Mouse (Mus musculus): ENCODE data around the gene Card19. TPM values are rescaled to one million over a fixed set of nuclear protein-coding genes. Genes with fewer than 3 reads are reported as not detected.
A peak's percentile ranks its signal among the peaks of the same experiment; 100 is the strongest.

Gene Card19
- polyA plus RNA-seq, 1 experiment: 108 TPM

GRCm38 (mm10) chr13:49245251-49245650 lies 29.4 kb upstream of the Card19 start:
- Histone ChIP-seq H3K36me3 (ENCODE audit: control insufficient read depth, insufficient read depth, low read length) (no peaks in the 10 kb centered on the region), H3K27me3 (replicated peaks; ENCODE audit: control insufficient read depth, insufficient read depth, low read length) (no peaks in the 10 kb centered on the region), H3K4me3 (ENCODE audit: insufficient read depth, low read depth, low read length) (peak overlapping the region; percentile 42), H3K4me1 (ENCODE audit: control insufficient read depth, insufficient read depth, low read length) (peaks cover 18% of the 10 kb centered on the region; the same call in 1 of the 2 replicates), H3K27ac (ENCODE audit: insufficient read depth, low read depth, low read length) (peak overlapping the region; percentile 49; the same call in 1 of the 2 replicates)
- no peak for TF ChIP-seq CTCF (conservative IDR thresholded peaks at IDR 0.05; ENCODE audit: insufficient read depth, insufficient read length, low read depth, low read length)
- TF ChIP-seq POLR2A (IDR thresholded peaks at IDR 0.05; ENCODE audit: low read depth, low read length): no peak
- peak; percentile 92 for DNase-seq
- WGBS: 57% methylated on average over 4 of the region's 4 CpGs

GRCm38 (mm10) chr13:49243492-49243891 lies 27.7 kb upstream of the Card19 start:
- no peak overlapping the region for H3K4me3 ChIP-seq (ENCODE audit: insufficient read depth, low read depth, low read length)
- 81% methylated on average over 2 of the region's 2 CpGs for WGBS
- TF ChIP-seq POLR2A (IDR thresholded peaks at IDR 0.05; ENCODE audit: low read depth, low read length) (no peak), CTCF (conservative IDR thresholded peaks at IDR 0.05; ENCODE audit: insufficient read depth, insufficient read length, low read depth, low read length) (no peak)
- DNase-seq: no peak
- H3K27me3 ChIP-seq (replicated peaks; ENCODE audit: control insufficient read depth, insufficient read depth, low read length): no peaks in the 10 kb centered on the region
- no peaks in the 10 kb centered on the region for H3K36me3 ChIP-seq (ENCODE audit: control insufficient read depth, insufficient read depth, low read length)
- no peak overlapping the region for H3K27ac ChIP-seq (ENCODE audit: insufficient read depth, low read depth, low read length)
- peaks cover 11% of the 10 kb centered on the region; the same call in 1 of the 2 replicates for H3K4me1 ChIP-seq (ENCODE audit: control insufficient read depth, insufficient read depth, low read length)

- H3K27me3 ChIP-seq (replicated peaks; ENCODE audit: control insufficient read depth, insufficient read depth, low read length): no peaks in the 10 kb centered on the region
- no peak overlapping the region for H3K4me3 ChIP-seq (ENCODE audit: insufficient read depth, low read depth, low read length)
- peak overlapping the region; percentile 36; the same call in 1 of the 2 replicates for H3K27ac ChIP-seq (ENCODE audit: insufficient read depth, low read depth, low read length)
- peaks cover 8% of the 10 kb centered on the region; the same call in 1 of the 2 replicates for H3K4me1 ChIP-seq (ENCODE audit: control insufficient read depth, insufficient read depth, low read length)
- no peak for TF ChIP-seq POLR2A (IDR thresholded peaks at IDR 0.05; ENCODE audit: low read depth, low read length)
- TF ChIP-seq CTCF (conservative IDR thresholded peaks at IDR 0.05; ENCODE audit: insufficient read depth, insufficient read length, low read depth, low read length): no peak
- DNase-seq: peak; percentile 41
- no peaks in the 10 kb centered on the region for H3K36me3 ChIP-seq (ENCODE audit: control insufficient read depth, insufficient read depth, low read length)
- WGBS: 65% methylated on average over 9 of the region's 9 CpGs
Measured at GRCm38 (mm10) chr13:49242321-49243065, 26.7 kb upstream of the Card19 start.

GRCm38 (mm10) chr13:49238737-49239136 lies 22.9 kb upstream of the Card19 start:
- H3K27me3 ChIP-seq (replicated peaks; ENCODE audit: control insufficient read depth, insufficient read depth, low read length): no peaks in the 10 kb centered on the region
- no peak overlapping the region for H3K27ac ChIP-seq (ENCODE audit: insufficient read depth, low read depth, low read length)
- H3K4me1 ChIP-seq (ENCODE audit: control insufficient read depth, insufficient read depth, low read length): 0 out of 2 replicates have a peak, but pooled peaks cover 2% of the 10 kb centered on the region
- TF ChIP-seq POLR2A (IDR thresholded peaks at IDR 0.05; ENCODE audit: low read depth, low read length): no peak
- no peak for TF ChIP-seq CTCF (conservative IDR thresholded peaks at IDR 0.05; ENCODE audit: insufficient read depth, insufficient read length, low read depth, low read length)
- DNase-seq: no peak
- WGBS: 95% methylated on average over 8 of the region's 8 CpGs
- H3K36me3 ChIP-seq (ENCODE audit: control insufficient read depth, insufficient read depth, low read length): no peaks in the 10 kb centered on the region
- H3K4me3 ChIP-seq (ENCODE audit: insufficient read depth, low read depth, low read length): no peak overlapping the region

- H3K27me3 ChIP-seq (replicated peaks; ENCODE audit: control insufficient read depth, insufficient read depth, low read length): no peaks in the 10 kb centered on the region
- no peaks in the 10 kb centered on the region for H3K36me3 ChIP-seq (ENCODE audit: control insufficient read depth, insufficient read depth, low read length)
- TF ChIP-seq POLR2A (IDR thresholded peaks at IDR 0.05; ENCODE audit: low read depth, low read length): no peak
- TF ChIP-seq CTCF (conservative IDR thresholded peaks at IDR 0.05; ENCODE audit: insufficient read depth, insufficient read length, low read depth, low read length): no peak
- H3K4me1 ChIP-seq (ENCODE audit: control insufficient read depth, insufficient read depth, low read length): peaks cover 6% of the 10 kb centered on the region; the same call in 1 of the 2 replicates
- no peak overlapping the region for H3K27ac ChIP-seq (ENCODE audit: insufficient read depth, low read depth, low read length)
- 87% methylated on average over 8 of the region's 8 CpGs for WGBS
- no peak for DNase-seq
- H3K4me3 ChIP-seq (ENCODE audit: insufficient read depth, low read depth, low read length): no peak overlapping the region
Measured at GRCm38 (mm10) chr13:49237617-49238016, 21.8 kb upstream of the Card19 start.

GRCm38 (mm10) chr13:49234711-49235110 lies 18.9 kb upstream of the Card19 start:
- no peak; the same call in 1 of the 2 replicates for TF ChIP-seq CTCF (conservative IDR thresholded peaks at IDR 0.05; ENCODE audit: insufficient read depth, insufficient read length, low read depth, low read length)
- TF ChIP-seq POLR2A (IDR thresholded peaks at IDR 0.05; ENCODE audit: low read depth, low read length): no peak
- Histone ChIP-seq H3K4me1 (ENCODE audit: control insufficient read depth, insufficient read depth, low read length) (peaks cover 4% of the 10 kb centered on the region; the same call in 1 of the 2 replicates), H3K27ac (ENCODE audit: insufficient read depth, low read depth, low read length) (no peak overlapping the region), H3K36me3 (ENCODE audit: control insufficient read depth, insufficient read depth, low read length) (no peaks in the 10 kb centered on the region), H3K4me3 (ENCODE audit: insufficient read depth, low read depth, low read length) (no peak overlapping the region), H3K27me3 (replicated peaks; ENCODE audit: control insufficient read depth, insufficient read depth, low read length) (no peaks in the 10 kb centered on the region)
- no peak for DNase-seq
- WGBS: 94% methylated on average over 4 of the region's 4 CpGs

GRCm38 (mm10) chr13:49233792-49234572 lies 18.1 kb upstream of the Card19 start:
- no peaks in the 10 kb centered on the region for H3K27me3 ChIP-seq (replicated peaks; ENCODE audit: control insufficient read depth, insufficient read depth, low read length)
- TF ChIP-seq CTCF (conservative IDR thresholded peaks at IDR 0.05; ENCODE audit: insufficient read depth, insufficient read length, low read depth, low read length) (no peak), POLR2A (IDR thresholded peaks at IDR 0.05; ENCODE audit: low read depth, low read length) (no peak)
- no peak overlapping the region for H3K4me3 ChIP-seq (ENCODE audit: insufficient read depth, low read depth, low read length)
- 66% methylated on average over 8 of the region's 8 CpGs for WGBS
- H3K27ac ChIP-seq (ENCODE audit: insufficient read depth, low read depth, low read length): peak overlapping the region; percentile 28; the same call in 1 of the 2 replicates
- no peaks in the 10 kb centered on the region for H3K36me3 ChIP-seq (ENCODE audit: control insufficient read depth, insufficient read depth, low read length)
- peaks cover 4% of the 10 kb centered on the region; the same call in 1 of the 2 replicates for H3K4me1 ChIP-seq (ENCODE audit: control insufficient read depth, insufficient read depth, low read length)
- peak; percentile 86 for DNase-seq

All from kidney, adult 2 months (tissue).